19 mouse cellular contexts compared by ENCODE assay signal in the genomic region with DNA sequence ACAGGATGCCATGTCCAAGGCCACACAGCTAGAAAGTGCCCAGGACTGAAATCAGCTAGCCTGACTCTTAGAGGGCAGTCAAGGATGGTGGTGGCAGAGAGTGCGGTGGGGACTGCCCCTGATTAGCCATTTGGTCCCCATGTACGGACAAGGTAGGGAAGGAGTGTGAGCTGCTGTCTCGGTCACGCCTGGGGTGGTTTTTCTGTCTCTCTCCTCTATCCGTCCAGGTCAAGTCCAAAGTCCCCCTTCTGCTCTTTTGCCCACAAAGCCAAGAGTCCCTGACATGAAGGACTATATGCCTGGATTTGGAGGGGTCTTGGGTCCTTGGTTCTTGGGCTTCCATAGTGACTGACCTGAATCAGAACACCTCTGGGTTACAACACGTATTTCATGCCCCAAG. TPM values are rescaled to one million over a fixed set of nuclear protein-coding genes. Genes with fewer than 3 reads are reported as not detected.
DNase-seq lines count a peak whose midpoint lies in the region; ATAC-seq and TF ChIP-seq lines count a peak whose summit lies in the region.
"Had no signal": no experiment of that assay in that cellular context is flagged by ENCODE, and none has a peak within 500 bp of the region (broad histone marks: within the 10 kb centered on the region; RNA-seq: fewer than 3 reads in every experiment).

No protein-coding gene starts in this region.

- H3K4me3 ChIP-seq in heart, embryonic 10.5 days: no peak overlapping the region
- no peak overlapping the region for H3K4me3 ChIP-seq in heart, embryonic 11.5 days (ENCODE audit: low read depth, low read length)
- H3K4me3 ChIP-seq in kidney, adult 2 months (ENCODE audit: insufficient read depth, low read depth, low read length): peak overlapping the region; percentile 70
- peak overlapping the region; percentile 43 for H3K4me3 ChIP-seq in liver, postnatal 0 days (ENCODE audit: low read depth, low read length)
- no peak overlapping the region for H3K4me3 ChIP-seq in forebrain, embryonic 14.5 days (ENCODE audit: low read depth, low read length)
- no peak overlapping the region for H3K4me3 ChIP-seq in hindbrain, embryonic 13.5 days
- H3K4me3 ChIP-seq: forebrain, embryonic 15.5 days; heart, embryonic 12.5 days; limb, embryonic 10.5 days; midbrain, embryonic 12.5 days; neural tube, embryonic 13.5 days had no signal

- 0 out of 2 replicates have a peak overlapping the region, but pooled peaks have one; percentile 5 for H3K27ac ChIP-seq in heart, embryonic 10.5 days
- H3K27ac ChIP-seq in heart, embryonic 11.5 days (ENCODE audit: low read depth, low read length): no peak overlapping the region
- peak overlapping the region; percentile 96 for H3K27ac ChIP-seq in kidney, adult 2 months (ENCODE audit: insufficient read depth, low read depth, low read length)
- H3K27ac ChIP-seq in liver, postnatal 0 days (ENCODE audit: low read depth): peak overlapping the region; percentile 92
- H3K27ac ChIP-seq in forebrain, embryonic 14.5 days (ENCODE audit: low read depth, low read length): no peak overlapping the region
- H3K27ac ChIP-seq in hindbrain, embryonic 13.5 days: no peak overlapping the region
- H3K27ac ChIP-seq: forebrain, embryonic 15.5 days; hindbrain, postnatal 0 days; midbrain, embryonic 12.5 days; neural tube, embryonic 13.5 days had no signal

- H3K27me3 ChIP-seq in heart, embryonic 10.5 days (ENCODE audit: insufficient read depth, poor library complexity, severe bottlenecking): no peaks in the 10 kb centered on the region
- H3K27me3 ChIP-seq in heart, embryonic 11.5 days (ENCODE audit: control insufficient read depth, insufficient read depth, low read length): no peaks in the 10 kb centered on the region
- H3K27me3 ChIP-seq in kidney, adult 2 months (replicated peaks; ENCODE audit: control insufficient read depth, insufficient read depth, low read length): no peaks in the 10 kb centered on the region
- H3K27me3 ChIP-seq in liver, postnatal 0 days (ENCODE audit: insufficient read depth, low read length): no peaks in the 10 kb centered on the region
- no peaks in the 10 kb centered on the region for H3K27me3 ChIP-seq in forebrain, embryonic 14.5 days (replicated peaks; ENCODE audit: control insufficient read depth, insufficient read depth, low read length)
- peaks cover 24% of the 10 kb centered on the region; the same call in 1 of the 2 replicates for H3K27me3 ChIP-seq in hindbrain, embryonic 13.5 days
- H3K27me3 ChIP-seq: forebrain, embryonic 15.5 days had no signal

- H3K4me1 ChIP-seq in heart, embryonic 10.5 days: peaks cover 62% of the 10 kb centered on the region
- H3K4me1 ChIP-seq in heart, embryonic 11.5 days (ENCODE audit: control insufficient read depth, insufficient read depth, low read length): peaks cover 32% of the 10 kb centered on the region
- peaks cover 39% of the 10 kb centered on the region for H3K4me1 ChIP-seq in kidney, adult 2 months (ENCODE audit: control insufficient read depth, insufficient read depth, low read length)
- peaks cover 33% of the 10 kb centered on the region for H3K4me1 ChIP-seq in liver, postnatal 0 days (ENCODE audit: insufficient read depth)
- H3K4me1 ChIP-seq in forebrain, embryonic 14.5 days (ENCODE audit: control insufficient read depth, insufficient read depth, low read length): no peaks in the 10 kb centered on the region
- 0 out of 2 replicates have a peak, but pooled peaks cover 15% of the 10 kb centered on the region for H3K4me1 ChIP-seq in hindbrain, embryonic 13.5 days (replicated peaks)
- H3K4me1 ChIP-seq: forebrain, embryonic 15.5 days had no signal

- TF ChIP-seq EP300 in liver, postnatal 0 days (IDR thresholded peaks at IDR 0.05; ENCODE audit: low read depth): no peak

- no peak overlapping the region for H3K4me2 ChIP-seq in heart, embryonic 11.5 days
- peak overlapping the region; percentile 69 for H3K4me2 ChIP-seq in liver, postnatal 0 days (ENCODE audit: low read depth, low read length)
- no peak overlapping the region for H3K4me2 ChIP-seq in forebrain, embryonic 14.5 days (ENCODE audit: low read length)
- H3K4me2 ChIP-seq in hindbrain, embryonic 13.5 days: no peak overlapping the region
- H3K4me2 ChIP-seq: forebrain, embryonic 15.5 days; heart, embryonic 12.5 days; midbrain, embryonic 12.5 days; neural tube, embryonic 13.5 days had no signal

- H3K9ac ChIP-seq in heart, embryonic 11.5 days (ENCODE audit: low read depth, low read length): no peak overlapping the region
- H3K9ac ChIP-seq in liver, postnatal 0 days (replicated peaks): peak overlapping the region; percentile 65
- H3K9ac ChIP-seq in forebrain, embryonic 14.5 days (ENCODE audit: low read length): no peak overlapping the region
- no peak overlapping the region for H3K9ac ChIP-seq in hindbrain, embryonic 13.5 days
- H3K9ac ChIP-seq: forebrain, embryonic 15.5 days; heart, embryonic 12.5 days; lung, embryonic 14.5 days; midbrain, embryonic 12.5 days; neural tube, embryonic 13.5 days had no signal

- no peak for DNase-seq in heart, embryonic 10.5 days (ENCODE audit: low spot score)
- peak; percentile 87 for DNase-seq in kidney, adult 2 months
- DNase-seq in kidney, postnatal 25 days: peak; percentile 71 to 87
- DNase-seq in liver, postnatal 0 days: no peak
- DNase-seq in forebrain, embryonic 14.5 days (ENCODE audit: low spot score): no peak
- DNase-seq in adrenal gland, adult 2 months: no peak
- DNase-seq: adrenal gland, postnatal 25 days; cerebellum, adult 2 months; lung, embryonic 14.5 days; lung, postnatal 4 days; right cerebral cortex, postnatal 25 days had no signal

- 70% methylated on average over 6 of the region's 6 CpGs for WGBS in heart, embryonic 10.5 days
- 72% methylated on average over 6 of the region's 6 CpGs for WGBS in heart, embryonic 11.5 days (ENCODE audit: insufficient replicate concordance)
- 58% methylated on average over 6 of the region's 6 CpGs for WGBS in kidney, adult 2 months
- 60% methylated on average over 6 of the region's 6 CpGs for WGBS in liver, postnatal 0 days (ENCODE audit: insufficient replicate concordance)
- 93% methylated on average over 6 of the region's 6 CpGs for WGBS in forebrain, embryonic 14.5 days
- WGBS in hindbrain, embryonic 13.5 days: 84% methylated on average over 6 of the region's 6 CpGs

- no peak for TF ChIP-seq CTCF in kidney, adult 2 months (conservative IDR thresholded peaks at IDR 0.05; ENCODE audit: insufficient read depth, insufficient read length, low read depth, low read length)
- TF ChIP-seq CTCF in liver, postnatal 0 days (IDR thresholded peaks at IDR 0.05; ENCODE audit: low read depth): no peak

- H3K9me3 ChIP-seq in heart, embryonic 10.5 days: no peaks in the 10 kb centered on the region
- no peaks in the 10 kb centered on the region for H3K9me3 ChIP-seq in heart, embryonic 11.5 days (replicated peaks; ENCODE audit: control insufficient read depth, low read length)
- no peaks in the 10 kb centered on the region for H3K9me3 ChIP-seq in liver, postnatal 0 days (ENCODE audit: low read length)
- no peaks in the 10 kb centered on the region for H3K9me3 ChIP-seq in forebrain, embryonic 14.5 days (replicated peaks; ENCODE audit: control insufficient read depth, low read length)
- no peaks in the 10 kb centered on the region for H3K9me3 ChIP-seq in hindbrain, embryonic 13.5 days
- H3K9me3 ChIP-seq: forebrain, embryonic 15.5 days; heart, embryonic 12.5 days; limb, embryonic 10.5 days; midbrain, embryonic 12.5 days; neural tube, embryonic 13.5 days had no signal

- ATAC-seq in heart, embryonic 11.5 days (replicated peaks; ENCODE audit: insufficient number of reproducible peaks, low FRiP score, low TSS enrichment): no peak
- ATAC-seq in liver, postnatal 0 days: no peak
- ATAC-seq in forebrain, embryonic 14.5 days: no peak
- no peak for ATAC-seq in hindbrain, embryonic 13.5 days (ENCODE audit: low FRiP score)
- ATAC-seq: forebrain, embryonic 15.5 days; hindbrain, postnatal 0 days had no signal

- H3K36me3 ChIP-seq in heart, embryonic 10.5 days: no peaks in the 10 kb centered on the region
- no peaks in the 10 kb centered on the region for H3K36me3 ChIP-seq in heart, embryonic 11.5 days (ENCODE audit: control insufficient read depth, insufficient read depth, low read length)
- no peaks in the 10 kb centered on the region for H3K36me3 ChIP-seq in kidney, adult 2 months (ENCODE audit: control insufficient read depth, insufficient read depth, low read length)
- H3K36me3 ChIP-seq in liver, postnatal 0 days (replicated peaks; ENCODE audit: insufficient read depth, low read length): no peaks in the 10 kb centered on the region
- H3K36me3 ChIP-seq in forebrain, embryonic 14.5 days (ENCODE audit: control insufficient read depth, insufficient read depth, low read length): no peaks in the 10 kb centered on the region
- H3K36me3 ChIP-seq in hindbrain, embryonic 13.5 days: no peaks in the 10 kb centered on the region
- H3K36me3 ChIP-seq: forebrain, embryonic 15.5 days; heart, embryonic 12.5 days; limb, embryonic 10.5 days; midbrain, embryonic 12.5 days; neural tube, embryonic 13.5 days had no signal

- TF ChIP-seq POLR2A in kidney, adult 2 months (IDR thresholded peaks at IDR 0.05; ENCODE audit: low read depth, low read length): no peak

RNA-seq across cellular contexts. Expression of a gene that starts 1.3 kb away (rescaled TPM):
- polyA plus RNA-seq in heart, embryonic 10.5 days (2016; fragmentation: Nextera tagmentation; extraction: Ambion mirVana): 3.6 and 15.0 TPM in 2 replicates
- polyA plus RNA-seq in heart, embryonic 11.5 days (2014; fragmentation: Nextera tagmentation; extraction: Ambion mirVana): 2.7 and 3.3 TPM in 2 replicates
- polyA plus RNA-seq in kidney, adult 2 months (2012; rRNA removed): 626 and 739 TPM in 2 replicates
- 250 and 259 TPM in 2 replicates for polyA plus RNA-seq in liver, postnatal 0 days (2015; fragmentation: Nextera tagmentation; extraction: Ambion mirVana)
- polyA plus RNA-seq in forebrain, embryonic 14.5 days (2014; fragmentation: Nextera tagmentation; extraction: Ambion mirVana): not detected in 2 replicates
- total RNA-seq in adrenal gland, adult 2 months (2021): 1 to 10 TPM; 1.3 to 2.6 TPM
- polyA plus RNA-seq in adrenal gland, adult 2 months (2012; rRNA removed): 1.2 and 2.4 TPM in 2 replicates
- 0.65 and 0.78 TPM in 2 replicates for polyA plus RNA-seq in hindbrain, embryonic 13.5 days (2015; fragmentation: Nextera tagmentation; extraction: Ambion mirVana)
- total RNA-seq: hindbrain, postnatal 0 days had no signal

RNA-seq across cellular contexts. Expression of a gene that starts 13.0 kb away (rescaled TPM):
- 3.9 and 4.3 TPM in 2 replicates for polyA plus RNA-seq in heart, embryonic 10.5 days (2016; fragmentation: Nextera tagmentation; extraction: Ambion mirVana)
- 3.0 TPM in 2 replicates for polyA plus RNA-seq in heart, embryonic 11.5 days (2014; fragmentation: Nextera tagmentation; extraction: Ambion mirVana)
- polyA plus RNA-seq in kidney, adult 2 months (2012; rRNA removed): 25.1 and 27.9 TPM in 2 replicates
- polyA plus RNA-seq in liver, postnatal 0 days (2015; fragmentation: Nextera tagmentation; extraction: Ambion mirVana): 2.8 and 3.1 TPM in 2 replicates
- 2.8 and 4.4 TPM in 2 replicates for polyA plus RNA-seq in forebrain, embryonic 14.5 days (2014; fragmentation: Nextera tagmentation; extraction: Ambion mirVana)
- 10 to 100 TPM; 10.8 to 27.8 TPM for total RNA-seq in adrenal gland, adult 2 months (2021)
- polyA plus RNA-seq in adrenal gland, adult 2 months (2012; rRNA removed): 30.5 and 61.1 TPM in 2 replicates
- 4.7 and 5.2 TPM in 2 replicates for polyA plus RNA-seq in hindbrain, embryonic 13.5 days (2015; fragmentation: Nextera tagmentation; extraction: Ambion mirVana)

RNA-seq across cellular contexts. Expression of a gene that starts 37.3 kb away (rescaled TPM):
- polyA plus RNA-seq in heart, embryonic 10.5 days (2016; fragmentation: Nextera tagmentation; extraction: Ambion mirVana): 0.53 and 2.0 TPM in 2 replicates
- polyA plus RNA-seq in heart, embryonic 11.5 days (2014; fragmentation: Nextera tagmentation; extraction: Ambion mirVana): 0.38 and 1.8 TPM in 2 replicates
- polyA plus RNA-seq in kidney, adult 2 months (2012; rRNA removed): 4.8 and 5.1 TPM in 2 replicates
- 3.4 TPM in 2 replicates for polyA plus RNA-seq in liver, postnatal 0 days (2015; fragmentation: Nextera tagmentation; extraction: Ambion mirVana)
- polyA plus RNA-seq in forebrain, embryonic 14.5 days (2014; fragmentation: Nextera tagmentation; extraction: Ambion mirVana): not detected in 2 replicates
- 1 to 10 TPM; 1.3 to 3.4 TPM for total RNA-seq in adrenal gland, adult 2 months (2021)
- polyA plus RNA-seq in adrenal gland, adult 2 months (2012; rRNA removed): 0.04 and 0.73 TPM in 2 replicates
- 0.79 and 1.3 TPM in 2 replicates for polyA plus RNA-seq in hindbrain, embryonic 13.5 days (2015; fragmentation: Nextera tagmentation; extraction: Ambion mirVana)
- total RNA-seq: hindbrain, postnatal 0 days had no signal
- polyA plus RNA-seq: forebrain, embryonic 15.5 days had no signal

RNA-seq across cellular contexts. Expression of a gene that starts 41.9 kb away (rescaled TPM):
- 58.1 and 70.9 TPM in 2 replicates for polyA plus RNA-seq in heart, embryonic 10.5 days (2016; fragmentation: Nextera tagmentation; extraction: Ambion mirVana)
- polyA plus RNA-seq in heart, embryonic 11.5 days (2014; fragmentation: Nextera tagmentation; extraction: Ambion mirVana): 49.0 and 55.9 TPM in 2 replicates
- 53.8 and 57.1 TPM in 2 replicates for polyA plus RNA-seq in kidney, adult 2 months (2012; rRNA removed)
- polyA plus RNA-seq in liver, postnatal 0 days (2015; fragmentation: Nextera tagmentation; extraction: Ambion mirVana): 7.1 and 8.9 TPM in 2 replicates
- 150 and 200 TPM in 2 replicates for polyA plus RNA-seq in forebrain, embryonic 14.5 days (2014; fragmentation: Nextera tagmentation; extraction: Ambion mirVana)
- 10 to 100 TPM; 38.5 to 50.1 TPM for total RNA-seq in adrenal gland, adult 2 months (2021)
- 208 and 246 TPM in 2 replicates for polyA plus RNA-seq in adrenal gland, adult 2 months (2012; rRNA removed)
- 227 and 231 TPM in 2 replicates for polyA plus RNA-seq in hindbrain, embryonic 13.5 days (2015; fragmentation: Nextera tagmentation; extraction: Ambion mirVana)

RNA-seq across cellular contexts. Expression of a gene that starts 54.7 kb away (rescaled TPM):
- polyA plus RNA-seq in heart, embryonic 10.5 days (2016; fragmentation: Nextera tagmentation; extraction: Ambion mirVana): 0.27 and 0.41 TPM in 2 replicates
- 0.13 and 0.34 TPM in 2 replicates for polyA plus RNA-seq in heart, embryonic 11.5 days (2014; fragmentation: Nextera tagmentation; extraction: Ambion mirVana)
- polyA plus RNA-seq in kidney, adult 2 months (2012; rRNA removed): 0.99 and 2.2 TPM in 2 replicates
- polyA plus RNA-seq in liver, postnatal 0 days (2015; fragmentation: Nextera tagmentation; extraction: Ambion mirVana): 0.11 TPM in 1 of 2 replicates, not detected in the other
- 0.08 and 0.15 TPM in 2 replicates for polyA plus RNA-seq in forebrain, embryonic 14.5 days (2014; fragmentation: Nextera tagmentation; extraction: Ambion mirVana)
- 1 to 10 TPM; 2.2 to 6.5 TPM for total RNA-seq in adrenal gland, adult 2 months (2021)
- 3.3 and 6.2 TPM in 2 replicates for polyA plus RNA-seq in adrenal gland, adult 2 months (2012; rRNA removed)
- polyA plus RNA-seq in hindbrain, embryonic 13.5 days (2015; fragmentation: Nextera tagmentation; extraction: Ambion mirVana): 1.1 and 1.6 TPM in 2 replicates

Comparison
In these comparisons a context has a peak if more than half of its experiments do, and no peak if none do; other contexts are left out.
1. H3K27ac ChIP-seq: peak in heart, embryonic 10.5 days (single experiment), kidney, adult 2 months (single experiment) and liver, postnatal 0 days (single experiment); none in heart, embryonic 11.5 days (single experiment), forebrain, embryonic 14.5 days (single experiment) and hindbrain, embryonic 13.5 days (single experiment).
2. DNase-seq: peak in kidney, adult 2 months (single experiment) and kidney, postnatal 25 days (2 of 2); none in heart, embryonic 10.5 days (single experiment), liver, postnatal 0 days (single experiment), forebrain, embryonic 14.5 days (single experiment) and adrenal gland, adult 2 months (single experiment).
3. H3K4me3 ChIP-seq: peak in kidney, adult 2 months (single experiment) and liver, postnatal 0 days (single experiment); none in heart, embryonic 10.5 days (single experiment), heart, embryonic 11.5 days (single experiment), forebrain, embryonic 14.5 days (single experiment) and hindbrain, embryonic 13.5 days (single experiment).
4. RNA of a gene that starts 1.3 kb away (polyA plus RNA-seq): 626 to 739 TPM in kidney, adult 2 months and 250 to 259 TPM in liver, postnatal 0 days; 3.6 to 15.0 TPM in heart, embryonic 10.5 days, 2.7 to 3.3 TPM in heart, embryonic 11.5 days, 1.2 to 2.4 TPM in adrenal gland, adult 2 months, 0.65 to 0.78 TPM in hindbrain, embryonic 13.5 days and not detected in forebrain, embryonic 14.5 days; every median in the first group is over 10 times any median in the second.